Mouse (Mus musculus): Measurements from ENCODE around the gene Rhox8.
"Not testable (repeated sequence)": the region's sequence is repeated elsewhere in the genome, so short reads cannot be mapped to it uniquely, and the experiment has no call there.

The Rhox8 gene

GRCm38 (mm10) chrX:37878844-37879243 is at the start of gene Rhox8:
Gene Rhox8 (minus strand): TSS chrX:37878944.
- DNase-seq (ENCODE audit: extremely low spot score, low read depth, low spot score): no peak

GRCm38 (mm10) chrX:37916311-37916710 is 37.6 kb upstream of the Rhox8 start:
- no peak for DNase-seq (ENCODE audit: extremely low spot score, low read depth, low spot score)

GRCm38 (mm10) chrX:37908581-37908980 is 29.8 kb upstream of the Rhox8 start:
- DNase-seq (ENCODE audit: extremely low spot score, low read depth, low spot score): no peak

- DNase-seq (ENCODE audit: extremely low spot score, low read depth, low spot score): no peak
These were observed 25.0 kb upstream of the Rhox8 start for GRCm38 (mm10) chrX:37903727-37904126.

GRCm38 (mm10) chrX:37901670-37902069 is 22.9 kb upstream of the Rhox8 start, which contains the start of gene Rhox9:
Gene Rhox9 (minus strand): TSS chrX:37901770.
- DNase-seq (ENCODE audit: extremely low spot score, low read depth, low spot score): not testable (repeated sequence)

GRCm38 (mm10) chrX:37897132-37897531 is 18.4 kb upstream of the Rhox8 start, which contains the start of gene Rhox7b:
Gene Rhox7b (minus strand): TSS chrX:37897232.
- DNase-seq (ENCODE audit: extremely low spot score, low read depth, low spot score): not testable (repeated sequence)

- DNase-seq (ENCODE audit: extremely low spot score, low read depth, low spot score): no peak
These were observed 7.1 kb downstream of the Rhox8 start for GRCm38 (mm10) chrX:37871641-37872040.

- DNase-seq (ENCODE audit: extremely low spot score, low read depth, low spot score): not testable (repeated sequence)
These were observed 47.4 kb downstream of the Rhox8 start, which contains the start of gene Rhox7a for GRCm38 (mm10) chrX:37831386-37831785. Gene Rhox7a (plus strand): TSS chrX:37831686.

- DNase-seq (ENCODE audit: extremely low spot score, low read depth, low spot score): not testable (repeated sequence)
These were observed 52.1 kb downstream of the Rhox8 start, which contains the start of gene Rhox6 for GRCm38 (mm10) chrX:37826610-37827009. Gene Rhox6 (plus strand): TSS chrX:37826910.
